Mouse (Mus musculus) lung, adult 2 months (tissue): ENCODE results near the gene Gpr146. TPM values are rescaled to one million over a fixed set of nuclear protein-coding genes. Genes with fewer than 3 reads are reported as not detected.

Source experiments
- DNase-seq: peaks from one replicate; pipeline ENCODE4 v3.0.0; 2022
- H3K4me1 ChIP-seq: fragments of 200-500 bp; 2 replicates; pipeline ENCODE4 v1.6.1; 2011; ENCODE audit warnings: low read length; ENCODE audit not compliant: control insufficient read depth, insufficient read depth
- H3K4me3 ChIP-seq: fragments of 200-500 bp; replicated peaks from 2 replicates; pipeline ENCODE3; 2011; ENCODE audit warnings: low read depth, mild to moderate bottlenecking, control low read depth, low read length; ENCODE audit errors: extremely low read depth
- CTCF ChIP-seq: fragments of 200-500 bp; IDR thresholded peaks from 2 replicates; pipeline ENCODE4 v1.5.1; 2011; ENCODE audit warnings: mild to moderate bottlenecking, low read length, control low read depth; ENCODE audit not compliant: insufficient read depth
- POLR2A ChIP-seq: fragments of 200-500 bp; IDR thresholded peaks from 2 replicates; pipeline ENCODE4 v1.6.1; 2011; ENCODE audit warnings: low read depth, mild to moderate bottlenecking, control low read depth, low read length, borderline replicate concordance; ENCODE audit errors: extremely low read depth
- WGBS: fragments of 180-500 bp; shearing (Covaris S2); methylation state at CpG from one replicate; pipeline ENCODE4 v1.1.7; 2018; 5-methylcytosine and 5-hydroxymethylcytosine counted together
- polyA plus RNA-seq: library from polyadenylated mRNA; depleted of rRNA; stranded (reverse); fragments of >200 nt; gene quantifications from 2 replicates; pipeline ENCODE4 v1.2.3, GENCODE M21; 2012

Gene Gpr146
- polyA plus RNA-seq, 1 experiment, result 75.7 TPM

GRCm38 (mm10) chr5:139353946-139354345, 23.6 kb upstream of the Gpr146 start:
- TF ChIP-seq POLR2A, result no peak
- no peak overlapping the region for H3K4me3 ChIP-seq
- DNase-seq, result no peak
- 83% methylated on average over 11 of the region's 11 CpGs for WGBS
- no peaks in the 10 kb centered on the region for H3K4me1 ChIP-seq

GRCm38 (mm10) chr5:139355235-139355772, 22.2 kb upstream of the Gpr146 start:
- Histone ChIP-seq H3K4me3 (no peak overlapping the region), H3K4me1 (no peaks in the 10 kb centered on the region)
- peak; percentile 99 for TF ChIP-seq CTCF
- no peak for TF ChIP-seq POLR2A
- peak; percentile 81 for DNase-seq
- 34% methylated on average over 19 of the region's 19 CpGs for WGBS

GRCm38 (mm10) chr5:139358653-139359052, 18.8 kb upstream of the Gpr146 start:
- no peak for DNase-seq
- H3K4me3 ChIP-seq, result no peak overlapping the region
- 75% methylated on average over 2 of the region's 2 CpGs for WGBS
- TF ChIP-seq CTCF (peak; percentile 78), POLR2A (no peak)
- no peaks in the 10 kb centered on the region for H3K4me1 ChIP-seq

GRCm38 (mm10) chr5:139359244-139359643, 18.3 kb upstream of the Gpr146 start:
- WGBS, result 80% methylated on average over 5 of the region's 5 CpGs
- no peak for DNase-seq
- no peak for TF ChIP-seq POLR2A
- no peak for TF ChIP-seq CTCF
- Histone ChIP-seq H3K4me3 (no peak overlapping the region), H3K4me1 (no peaks in the 10 kb centered on the region)

- H3K4me3 ChIP-seq, result no peak overlapping the region
- 17% methylated on average over 7 of the region's 7 CpGs for WGBS
Measured at GRCm38 (mm10) chr5:139363858-139364257, 13.6 kb upstream of the Gpr146 start.

GRCm38 (mm10) chr5:139364260-139364910, 13.1 kb upstream of the Gpr146 start:
- peak; percentile 96 for DNase-seq
- WGBS, result 5% methylated on average over 12 of the region's 12 CpGs
- Histone ChIP-seq H3K4me3 (peak overlapping the region; percentile 6), H3K4me1 (peaks cover 17% of the 10 kb centered on the region)
- peak; percentile 53; the same call in 1 of the 2 replicates for TF ChIP-seq POLR2A
- peak; percentile 99 for TF ChIP-seq CTCF

More at GRCm38 (mm10) chr5:139363858-139364257, 13.6 kb upstream of the Gpr146 start:
- no peak for DNase-seq
- TF ChIP-seq POLR2A (no peak), CTCF (no peak)
- peaks cover 17% of the 10 kb centered on the region for H3K4me1 ChIP-seq

- Histone ChIP-seq H3K4me3 (no peak overlapping the region), H3K4me1 (peaks cover 17% of the 10 kb centered on the region)
- TF ChIP-seq POLR2A (no peak), CTCF (no peak)
- peak; percentile 77 for DNase-seq
- 6% methylated on average over 5 of the region's 5 CpGs for WGBS
Measured at GRCm38 (mm10) chr5:139364911-139365571, 12.5 kb upstream of the Gpr146 start.

- no peak for TF ChIP-seq POLR2A
- TF ChIP-seq CTCF, result no peak
- Histone ChIP-seq H3K4me1 (peaks cover 25% of the 10 kb centered on the region), H3K4me3 (no peak overlapping the region)
- DNase-seq, result no peak
- 64% methylated on average over 1 of the region's 1 CpGs for WGBS
Measured at GRCm38 (mm10) chr5:139365827-139366226, 11.7 kb upstream of the Gpr146 start.

- Histone ChIP-seq H3K4me3 (no peak overlapping the region), H3K4me1 (peaks cover 27% of the 10 kb centered on the region)
- no peak for DNase-seq
- 57% methylated on average over 11 of the region's 11 CpGs for WGBS
- TF ChIP-seq POLR2A, result no peak
- TF ChIP-seq CTCF, result no peak
Measured at GRCm38 (mm10) chr5:139366484-139366883, 11.0 kb upstream of the Gpr146 start.

- H3K4me1 ChIP-seq, result peaks cover 32% of the 10 kb centered on the region
- WGBS, result 76% methylated on average over 4 of the region's 4 CpGs
- DNase-seq, result no peak
- TF ChIP-seq CTCF, result no peak
- no peak for TF ChIP-seq POLR2A
- H3K4me3 ChIP-seq, result no peak overlapping the region
Measured at GRCm38 (mm10) chr5:139367884-139368458, 9.5 kb upstream of the Gpr146 start.
